Mouse (Mus musculus): Measurements from ENCODE around the gene Nfic. TPM values are rescaled to one million over a fixed set of nuclear protein-coding genes. Genes with fewer than 3 reads are reported as not detected.

The Nfic gene
- total RNA-seq, 4 experiments from 2014 or later = 83.3 to 98.1 (median 85.4) TPM

- DNase-seq (ENCODE audit: low spot score in 2 of 2) = no peak
Observed at GRCm38 (mm10) chr10:81363436-81364346, 91.7 kb downstream of the Nfic start.

- DNase-seq (ENCODE audit: low spot score in 2 of 2) = no peak
Observed at GRCm38 (mm10) chr10:81362336-81362949, 93.0 kb downstream of the Nfic start.

GRCm38 (mm10) chr10:81360721-81361120, 94.7 kb downstream of the Nfic start:
- DNase-seq (ENCODE audit: low spot score in 2 of 2) = no peak

- no peak for DNase-seq (ENCODE audit: low spot score in 2 of 2)
Observed at GRCm38 (mm10) chr10:81358841-81359240, 96.6 kb downstream of the Nfic start.

- no peak for DNase-seq (ENCODE audit: low spot score in 2 of 2)
Observed at GRCm38 (mm10) chr10:81358209-81358608, 97.2 kb downstream of the Nfic start.

- peak; percentile 75 to 81 for DNase-seq (ENCODE audit: low spot score in 2 of 2)
Observed at GRCm38 (mm10) chr10:81356991-81357844, 98.2 kb downstream of the Nfic start, which contains the start of gene Mfsd12. TSS of gene Mfsd12 (plus strand) at chr10:81357491.

- DNase-seq (ENCODE audit: low spot score in 2 of 2) = no peak
Observed at GRCm38 (mm10) chr10:81356352-81356990, 99.0 kb downstream of the Nfic start.

- no peak for DNase-seq (ENCODE audit: low spot score in 2 of 2)
Observed at GRCm38 (mm10) chr10:81355533-81355932, 99.9 kb downstream of the Nfic start.

GRCm38 (mm10) chr10:81354738-81355477, 100.5 kb downstream of the Nfic start:
- no peak for DNase-seq (ENCODE audit: low spot score in 2 of 2)

- no peak for DNase-seq (ENCODE audit: low spot score in 2 of 2)
Observed at GRCm38 (mm10) chr10:81351678-81352291, 103.7 kb downstream of the Nfic start.

GRCm38 (mm10) chr10:81350351-81351063, 104.9 kb downstream of the Nfic start, which contains the start of gene Hmg20b:
TSS of gene Hmg20b (minus strand) at chr10:81350480.
- peak; percentile 98 to 99 for DNase-seq (ENCODE audit: low spot score in 2 of 2)

- DNase-seq (ENCODE audit: low spot score in 2 of 2) = no peak
Observed at GRCm38 (mm10) chr10:81349961-81350350, 105.5 kb downstream of the Nfic start.

- no peak for DNase-seq (ENCODE audit: low spot score in 2 of 2)
Observed at GRCm38 (mm10) chr10:81349146-81349545, 106.3 kb downstream of the Nfic start.

- DNase-seq (ENCODE audit: low spot score in 2 of 2) = no peak
Observed at GRCm38 (mm10) chr10:81346453-81347067, 108.9 kb downstream of the Nfic start.

Small RNA genes lying within 50 kb of the gene (microRNA-seq; reads per million reads assigned to microRNA genes)
- gene Gm25595 (0 reads per million in 2 experiments), gene Mir1191b (0.63 to 0.66 reads per million in 2 experiments), gene Mir6913 (2.1 to 2.2 reads per million in 2 experiments)

Other genes starting within 250 kb of the Nfic start
- 100 to 1,000 TPM; 165 to 189 (median 171) TPM for gene Atcay, start 224.8 kb downstream of the Nfic start, total RNA-seq (2022)
- 10 to 100 TPM; 58.4 to 65.1 (median 60.8) TPM for gene Zfr2, start 222.5 kb downstream of the Nfic start, total RNA-seq (2022)
- gene Matk, start 202.7 kb downstream of the Nfic start, total RNA-seq (2022) = 100 to 1,000 TPM; 167 to 192 (median 183) TPM
- gene Mrpl54, start 188.7 kb downstream of the Nfic start, total RNA-seq (2022) = 10 to 100 TPM; 39.8 to 51.5 (median 47.8) TPM
- gene Apba3, start 188.7 kb downstream of the Nfic start, total RNA-seq (2022) = 10 to 100 TPM; 24.3 to 38.6 (median 27.6) TPM
- under 1 TPM in 3 of 4 experiments, not detected in 1; 0.23 to 1.00 (median 0.27) TPM for gene Tjp3, start 164.1 kb downstream of the Nfic start, total RNA-seq (2022)
- 100 to 1,000 TPM; 355 to 367 (median 361) TPM for gene Pip5k1c, start 162.7 kb downstream of the Nfic start, total RNA-seq (2022)
- gene Cactin, start 134.5 kb downstream of the Nfic start, total RNA-seq (2022) = 10 to 100 TPM; 27.7 to 30.9 (median 29.2) TPM
- gene Tbxa2r, start 126.9 kb downstream of the Nfic start, total RNA-seq (2022) = 1 to 10 TPM in 2 of 4 experiments, under 1 TPM in 2; 0.63 to 1.3 (median 0.93) TPM
- gene Gipc3, start 112.4 kb downstream of the Nfic start, total RNA-seq (2022) = 1 to 10 TPM; 2.0 to 2.3 (median 2.2) TPM
- gene Hmg20b, start 105.2 kb downstream of the Nfic start, total RNA-seq (2022) = 10 to 100 TPM; 20.2 to 31.9 (median 27.2) TPM
- gene Mfsd12, start 98.1 kb downstream of the Nfic start, total RNA-seq (2022) = 10 to 100 TPM; 36.8 to 42.2 (median 37.9) TPM
- 1 to 10 TPM in 3 of 4 experiments, under 1 TPM in 1; 0.77 to 2.4 (median 1.2) TPM for gene 4930404N11Rik, start 89.8 kb downstream of the Nfic start, total RNA-seq (2022)
- gene Fzr1, start 77.1 kb downstream of the Nfic start, total RNA-seq (2022) = 10 to 100 TPM; 66.8 to 73.4 (median 70.6) TPM
- 10 to 100 TPM; 81.4 to 89.7 (median 85.5) TPM for gene Dohh, start 71.2 kb downstream of the Nfic start, total RNA-seq (2022)
- gene Gm48551, start 71.2 kb downstream of the Nfic start, total RNA-seq (2022) = 1 to 10 TPM; 2.0 to 5.2 (median 4.0) TPM
- 1 to 10 TPM; 2.5 to 3.3 (median 2.6) TPM for gene Gm48552, start 66.6 kb downstream of the Nfic start, total RNA-seq (2022)
- gene Smim24, start 62.6 kb downstream of the Nfic start, total RNA-seq (2022) = 1 to 10 TPM in 2 of 4 experiments, under 1 TPM in 2; 0.50 to 1.6 (median 0.84) TPM
- gene Celf5, start 27.1 kb upstream of the Nfic start, total RNA-seq (2022) = 100 to 1,000 TPM; 229 to 265 (median 242) TPM
- 10 to 100 TPM; 70.9 to 91.6 (median 73.7) TPM for gene Ncln, start 40.8 kb upstream of the Nfic start, total RNA-seq (2022)
- gene S1pr4, start 44.5 kb upstream of the Nfic start, total RNA-seq (2022) = 1 to 10 TPM in 2 of 4 experiments, under 1 TPM in 2; 0.41 to 1.2 (median 0.89) TPM
- gene Gna15, start 68.6 kb upstream of the Nfic start, total RNA-seq (2022) = 1 to 10 TPM; 3.4 to 6.1 (median 5.3) TPM
- gene Gna11, start 89.6 kb upstream of the Nfic start, total RNA-seq (2022) = 100 to 1,000 TPM in 3 of 4 experiments, 10 to 100 TPM in 1; 99.3 to 110 (median 101) TPM
- 100 to 1,000 TPM; 719 to 760 (median 743) TPM for gene Aes, start 103.9 kb upstream of the Nfic start, total RNA-seq (2022)
- gene Tle2, start 118.9 kb upstream of the Nfic start, total RNA-seq (2022) = 10 to 100 TPM; 36.2 to 42.3 (median 39.2) TPM
- 10 to 100 TPM; 10.3 to 17.2 (median 14.0) TPM for gene Tle6, start 145.4 kb upstream of the Nfic start, total RNA-seq (2022)
- gene BC025920, start 150.6 kb upstream of the Nfic start, total RNA-seq (2022) = 1 to 10 TPM; 3.3 to 5.4 (median 3.9) TPM
- gene Sirt6, start 172.2 kb upstream of the Nfic start, total RNA-seq (2022) = 10 to 100 TPM; 21.8 to 27.9 (median 25.2) TPM
- gene Ankrd24, start 172.9 kb upstream of the Nfic start, total RNA-seq (2022) = 10 to 100 TPM; 39.7 to 47.9 (median 43.1) TPM
- gene Gm10778, start 193.4 kb upstream of the Nfic start, total RNA-seq (2022) = 1 to 10 TPM; 2.7 to 5.4 (median 3.3) TPM
- gene Zfp433, start 249.2 kb upstream of the Nfic start, total RNA-seq (2022) = 10 to 100 TPM in 3 of 4 experiments, 1 to 10 TPM in 1; 9.1 to 14.3 (median 11.6) TPM

Data from left cerebral cortex, adult 8-10 months (tissue).